Mouse (Mus musculus): ENCODE results near the gene 4921507P07Rik.
A peak's percentile ranks its signal among the peaks of the same experiment; 100 is the strongest.
"Not testable (repeated sequence)": the region's sequence is repeated elsewhere in the genome, so short reads cannot be mapped to it uniquely, and the experiment has no call there.

Gene 4921507P07Rik

GRCm38 (mm10) chr6:50596301-50597211 is at the start of gene 4921507P07Rik:
TSS of gene 4921507P07Rik (minus strand) at chr6:50596632.
- DNase-seq (ENCODE audit: low spot score), result peak; percentile 97

- DNase-seq (ENCODE audit: low spot score), result no peak
These were observed 48.3 kb upstream of the 4921507P07Rik start for GRCm38 (mm10) chr6:50644701-50645100.

- DNase-seq (ENCODE audit: low spot score), result peak; percentile 54
These were observed 45.5 kb upstream of the 4921507P07Rik start for GRCm38 (mm10) chr6:50641898-50642297.

GRCm38 (mm10) chr6:50640377-50640776 is 43.9 kb upstream of the 4921507P07Rik start:
- no peak for DNase-seq (ENCODE audit: low spot score)

GRCm38 (mm10) chr6:50639656-50640055 is 43.2 kb upstream of the 4921507P07Rik start:
- no peak for DNase-seq (ENCODE audit: low spot score)

GRCm38 (mm10) chr6:50626170-50626569 is 29.7 kb upstream of the 4921507P07Rik start:
- DNase-seq (ENCODE audit: low spot score), result not testable (repeated sequence)

GRCm38 (mm10) chr6:50618273-50618672 is 21.8 kb upstream of the 4921507P07Rik start:
- peak; percentile 33 for DNase-seq (ENCODE audit: low spot score)

- peak; percentile 70 for DNase-seq (ENCODE audit: low spot score)
These were observed 5.2 kb upstream of the 4921507P07Rik start for GRCm38 (mm10) chr6:50601620-50602019.

GRCm38 (mm10) chr6:50598560-50598959 is 2.1 kb upstream of the 4921507P07Rik start:
- no peak for DNase-seq (ENCODE audit: low spot score)

GRCm38 (mm10) chr6:50594372-50594771 is 2.1 kb downstream of the 4921507P07Rik start:
- DNase-seq (ENCODE audit: low spot score), result no peak

- DNase-seq (ENCODE audit: low spot score), result no peak
These were observed 3.0 kb downstream of the 4921507P07Rik start for GRCm38 (mm10) chr6:50593334-50593845.

GRCm38 (mm10) chr6:50590234-50590633 is 6.2 kb downstream of the 4921507P07Rik start:
- DNase-seq (ENCODE audit: low spot score), result no peak

GRCm38 (mm10) chr6:50588251-50588650 is 8.2 kb downstream of the 4921507P07Rik start:
- peak; percentile 94 for DNase-seq (ENCODE audit: low spot score)

GRCm38 (mm10) chr6:50587412-50587811 is 9.0 kb downstream of the 4921507P07Rik start:
- DNase-seq (ENCODE audit: low spot score), result no peak

- DNase-seq (ENCODE audit: low spot score), result no peak
These were observed 10.1 kb downstream of the 4921507P07Rik start for GRCm38 (mm10) chr6:50586316-50586715.

- DNase-seq (ENCODE audit: low spot score), result no peak
These were observed 10.7 kb downstream of the 4921507P07Rik start for GRCm38 (mm10) chr6:50585733-50586132.

GRCm38 (mm10) chr6:50571661-50572060 is 24.8 kb downstream of the 4921507P07Rik start:
- DNase-seq (ENCODE audit: low spot score), result no peak

- DNase-seq (ENCODE audit: low spot score), result no peak
These were observed 29.5 kb downstream of the 4921507P07Rik start for GRCm38 (mm10) chr6:50566997-50567255.

- DNase-seq (ENCODE audit: low spot score), result peak; percentile 100
These were observed 30.1 kb downstream of the 4921507P07Rik start, which contains the start of gene Cycs for GRCm38 (mm10) chr6:50566141-50566996. TSS of gene Cycs (minus strand) at chr6:50566538.

GRCm38 (mm10) chr6:50563651-50564050 is 32.8 kb downstream of the 4921507P07Rik start:
- no peak for DNase-seq (ENCODE audit: low spot score)

- no peak for DNase-seq (ENCODE audit: low spot score)
These were observed 34.0 kb downstream of the 4921507P07Rik start for GRCm38 (mm10) chr6:50562421-50562820.

- no peak for DNase-seq (ENCODE audit: low spot score)
These were observed 35.7 kb downstream of the 4921507P07Rik start for GRCm38 (mm10) chr6:50560776-50561175.

- DNase-seq (ENCODE audit: low spot score), result no peak
These were observed 37.6 kb downstream of the 4921507P07Rik start for GRCm38 (mm10) chr6:50558877-50559276.
